Mouse (Mus musculus) liver, embryonic 12.5 days (tissue): ENCODE data around the gene Sec22b. TPM values are rescaled to one million over a fixed set of nuclear protein-coding genes. Genes with fewer than 3 reads are reported as not detected.

ENCODE experiments used
- ATAC-seq: fragments of 200-750 bp; cut with Nextera tagmentation; 2 replicates; pipeline ENCODE4 v1.8.0; 2017; ENCODE audit warnings: moderate number of reproducible peaks, mild to moderate bottlenecking, moderate library complexity
- H3K27ac ChIP-seq: fragments of 300-500 bp; sonication (generic); 2 replicates; pipeline ENCODE4 v1.5.1; 2016; ENCODE audit warnings: mild to moderate bottlenecking
- H3K27me3 ChIP-seq: fragments of 300-500 bp; sonication (generic); replicated peaks from 2 replicates; pipeline ENCODE4 v1.6.1; 2016; ENCODE audit warnings: mild to moderate bottlenecking, moderate library complexity
- H3K36me3 ChIP-seq: fragments of 300-500 bp; sonication (generic); 2 replicates; pipeline ENCODE4 v1.6.1; 2016; ENCODE audit warnings: mild to moderate bottlenecking, moderate library complexity
- H3K4me1 ChIP-seq: fragments of 300-500 bp; sonication (generic); 2 replicates; pipeline ENCODE4 v1.6.1; 2016
- H3K4me2 ChIP-seq: fragments of 300-500 bp; sonication (generic); 2 replicates; pipeline ENCODE4 v1.6.1; 2016; ENCODE audit warnings: mild to moderate bottlenecking, moderate library complexity
- H3K4me3 ChIP-seq: fragments of 300-500 bp; sonication (generic); 2 replicates; pipeline ENCODE4 v1.5.1; 2016; ENCODE audit warnings: mild to moderate bottlenecking, moderate library complexity
- H3K9ac ChIP-seq: fragments of 300-500 bp; sonication (generic); 2 replicates; pipeline ENCODE4 v1.6.1; 2016; ENCODE audit warnings: mild to moderate bottlenecking, moderate library complexity
- H3K9me3 ChIP-seq: fragments of 300-500 bp; sonication (generic); replicated peaks from 2 replicates; pipeline ENCODE4 v1.6.1; 2016; ENCODE audit warnings: mild to moderate bottlenecking, moderate library complexity
- WGBS: fragments of 180-500 bp; shearing (Covaris S2); methylation state at CpG from one replicate; pipeline ENCODE4 v1.1.7; 2016; ENCODE audit not compliant: insufficient replicate concordance; 5-methylcytosine and 5-hydroxymethylcytosine counted together
- polyA plus RNA-seq: library from polyadenylated mRNA; unstranded; fragments of >200 nt; fragmentation: Nextera tagmentation; extraction: Ambion mirVana; gene quantifications from 2 replicates; pipeline ENCODE4 v1.2.1, GENCODE M21; 2016

Gene Sec22b
- polyA plus RNA-seq, 1 experiment from 2014 or later: 69.2 TPM

GRCm38 (mm10) chr3:97968191-97968590 is 67.2 kb downstream of the Sec22b start:
- Histone ChIP-seq H3K36me3 (no peaks in the 10 kb centered on the region), H3K4me2 (no peak overlapping the region), H3K9ac (no peak overlapping the region), H3K4me1 (peaks cover 46% of the 10 kb centered on the region), H3K27me3 (peaks cover 22% of the 10 kb centered on the region; the same call in 1 of the 2 replicates), H3K27ac (no peak overlapping the region), H3K4me3 (no peak overlapping the region), H3K9me3 (no peaks in the 10 kb centered on the region)
- WGBS: 67% methylated on average over 2 of the region's 2 CpGs
- no peak for ATAC-seq

- Histone ChIP-seq H3K27ac (no peak overlapping the region), H3K9me3 (no peaks in the 10 kb centered on the region), H3K27me3 (peaks cover 22% of the 10 kb centered on the region; the same call in 1 of the 2 replicates), H3K4me2 (no peak overlapping the region), H3K36me3 (no peaks in the 10 kb centered on the region), H3K9ac (no peak overlapping the region), H3K4me1 (peaks cover 46% of the 10 kb centered on the region), H3K4me3 (no peak overlapping the region)
- ATAC-seq: peak; percentile 56
- 6% methylated on average over 1 of the region's 1 CpGs for WGBS
Measured at GRCm38 (mm10) chr3:97969019-97969418, 68.0 kb downstream of the Sec22b start.

DNA sequence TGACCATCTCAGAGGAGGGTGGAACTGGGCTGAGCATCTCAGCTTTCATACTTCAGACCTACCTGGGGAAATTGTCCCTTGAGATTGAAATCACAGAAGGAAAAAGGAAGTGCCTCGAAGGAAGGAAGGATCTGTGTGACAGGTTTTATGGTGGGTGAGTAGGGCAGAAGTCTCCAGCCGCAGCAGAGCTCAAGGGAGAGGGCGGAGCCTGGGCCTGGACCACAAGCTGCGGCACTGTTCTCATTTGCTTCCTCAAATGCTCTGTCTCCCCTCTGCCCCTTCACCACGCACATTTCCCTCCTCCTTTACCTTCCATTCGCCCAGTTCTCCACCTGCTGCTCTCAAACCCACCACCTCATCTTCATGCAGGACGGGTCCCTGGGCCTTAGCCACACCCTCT is 70.1 kb downstream of the Sec22b start:
- ATAC-seq: no peak
- WGBS: 10% methylated on average over 7 of the region's 7 CpGs
- Histone ChIP-seq H3K36me3 (no peaks in the 10 kb centered on the region), H3K9ac (no peak overlapping the region), H3K4me3 (no peak overlapping the region), H3K27me3 (peaks cover 19% of the 10 kb centered on the region; the same call in 1 of the 2 replicates), H3K4me1 (peaks cover 40% of the 10 kb centered on the region), H3K9me3 (no peaks in the 10 kb centered on the region), H3K27ac (no peak overlapping the region), H3K4me2 (peak overlapping the region; percentile 26; the same call in 1 of the 2 replicates)

GRCm38 (mm10) chr3:97972200-97972599 is 71.2 kb downstream of the Sec22b start:
- 30% methylated on average over 5 of the region's 5 CpGs for WGBS
- no peak for ATAC-seq
- Histone ChIP-seq H3K9ac (no peak overlapping the region), H3K36me3 (no peaks in the 10 kb centered on the region), H3K4me1 (peaks cover 40% of the 10 kb centered on the region), H3K9me3 (no peaks in the 10 kb centered on the region), H3K27me3 (peaks cover 17% of the 10 kb centered on the region; the same call in 1 of the 2 replicates), H3K4me3 (no peak overlapping the region), H3K4me2 (no peak overlapping the region), H3K27ac (no peak overlapping the region)

- 54% methylated on average over 4 of the region's 4 CpGs for WGBS
- Histone ChIP-seq H3K9me3 (no peaks in the 10 kb centered on the region), H3K9ac (no peak overlapping the region), H3K36me3 (no peaks in the 10 kb centered on the region), H3K4me2 (no peak overlapping the region), H3K27me3 (peaks cover 17% of the 10 kb centered on the region; the same call in 1 of the 2 replicates), H3K4me1 (peaks cover 39% of the 10 kb centered on the region), H3K27ac (no peak overlapping the region), H3K4me3 (no peak overlapping the region)
- no peak for ATAC-seq
Measured at GRCm38 (mm10) chr3:97972707-97973106, 71.7 kb downstream of the Sec22b start.

Other genes starting within 250 kb of the Sec22b start
- gene Prkab2, start 243.0 kb upstream of the Sec22b start, polyA plus RNA-seq: 2.8 and 3.1 TPM in 2 replicates
- not detected in 2 replicates for gene Gm17651, start 226.5 kb upstream of the Sec22b start, polyA plus RNA-seq
- 8.9 and 9.9 TPM in 2 replicates for gene Pde4dip, start 12.5 kb upstream of the Sec22b start, polyA plus RNA-seq
- 8.7 and 10.1 TPM in 2 replicates for gene Notch2, start 112.3 kb downstream of the Sec22b start, polyA plus RNA-seq